Mouse (Mus musculus) telencephalon, adult 2 months (tissue): ENCODE results near the gene Olfr577.

Experiments used
- DNase-seq: peaks from one replicate; pipeline ENCODE4 v3.0.0-alpha.2; 2011; ENCODE audit warnings: low read depth, low spot score

Olfr577 gene

GRCm38 (mm10) chr7:102975843-102976242, at the start of gene Olfr577:
TSS of gene Olfr577 (minus strand) at chr7:102975943.
- peak; percentile 12 for DNase-seq

DNA sequence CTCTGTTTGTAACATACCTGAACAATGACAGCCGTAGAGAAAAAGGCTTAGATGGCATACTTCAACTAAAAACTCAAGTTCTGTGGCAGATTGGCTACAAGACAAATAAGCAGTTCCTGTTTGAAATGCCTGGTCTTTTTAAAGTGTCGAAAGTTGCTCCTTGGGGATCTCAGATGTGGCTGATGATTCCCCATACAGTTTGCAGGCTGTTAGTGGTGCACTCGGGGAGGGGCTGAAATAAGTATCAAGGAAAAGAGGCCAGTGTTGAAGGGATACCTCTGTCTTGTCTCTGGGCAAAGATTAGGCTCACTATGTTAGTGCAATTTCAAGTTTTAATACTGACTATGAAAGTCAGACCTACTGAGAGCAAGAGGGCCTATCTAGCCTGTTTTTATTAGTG, 13.5 kb upstream of the Olfr577 start, which contains the start of gene Olfr578:
Gene Olfr578, minus strand, starts transcription at position 101 of the 400 bp plus-strand sequence.
- no peak for DNase-seq

DNA sequence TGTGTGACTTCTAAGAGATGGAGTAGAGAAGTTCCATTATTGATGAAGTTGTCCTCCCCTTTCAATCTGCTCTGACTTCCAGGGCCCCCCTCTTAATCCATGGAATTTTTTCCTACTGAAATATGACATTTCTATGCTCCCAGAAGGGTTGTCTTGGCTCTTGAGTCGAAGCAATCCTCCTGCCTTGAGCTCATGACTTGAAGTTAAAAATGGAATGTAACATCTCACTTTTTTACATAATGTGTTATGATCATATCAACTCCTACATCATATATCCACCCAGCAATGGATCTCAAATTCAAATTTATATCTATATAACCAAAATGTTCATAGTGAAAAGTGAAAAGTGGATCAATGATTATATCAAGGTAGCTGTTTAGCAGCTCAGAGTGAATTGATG, 1.3 kb downstream of the Olfr577 start:
- peak; percentile 33 for DNase-seq

DNA sequence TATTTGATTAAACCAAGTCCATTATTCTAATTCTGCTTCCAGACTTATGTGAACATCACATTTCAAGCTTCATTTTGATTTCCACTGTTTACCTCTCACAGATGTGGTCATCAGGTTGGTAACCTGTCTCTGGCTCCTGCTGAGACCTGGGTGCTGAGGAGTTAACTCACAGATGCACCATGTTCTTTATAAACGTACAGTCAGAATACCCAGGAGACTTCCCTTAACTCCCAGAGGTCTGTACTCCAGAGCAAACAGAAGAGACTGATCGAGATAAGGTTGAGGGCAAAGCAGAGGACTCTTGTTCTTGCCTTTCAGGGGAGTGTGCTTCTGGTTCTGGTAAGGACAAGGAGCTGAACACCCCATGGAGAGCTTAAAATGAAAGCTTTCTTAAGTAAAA, 13.4 kb downstream of the Olfr577 start, which contains the start of gene Olfr576:
Gene Olfr576, plus strand, starts transcription at position 301 of the 400 bp plus-strand sequence.
- DNase-seq: no peak

GRCm38 (mm10) chr7:102958593-102958992, 17.1 kb downstream of the Olfr577 start, which contains the start of gene Olfr575:
TSS of gene Olfr575 (minus strand) at chr7:102958775.
- DNase-seq: no peak

GRCm38 (mm10) chr7:102958137-102958536, 17.6 kb downstream of the Olfr577 start:
- no peak for DNase-seq

DNA sequence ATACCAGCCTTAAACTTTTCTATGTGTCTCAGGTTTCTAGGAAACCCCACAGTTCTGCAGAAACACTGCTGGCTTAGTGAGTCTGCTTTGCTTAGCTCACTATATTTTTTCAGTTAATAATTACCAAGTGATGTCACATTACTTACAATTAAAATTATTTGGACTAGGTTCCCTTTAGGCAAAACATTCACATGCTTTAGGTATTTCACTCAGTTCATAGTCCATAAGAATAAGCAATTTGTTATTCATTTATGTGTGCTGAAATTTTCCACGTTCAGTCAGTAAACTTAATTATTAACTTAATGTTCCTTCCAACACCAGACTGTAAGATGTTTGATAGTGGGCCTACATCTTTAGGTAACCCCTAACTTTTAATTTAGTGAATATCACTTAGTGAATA, 25.0 kb downstream of the Olfr577 start:
- no peak for DNase-seq

DNA sequence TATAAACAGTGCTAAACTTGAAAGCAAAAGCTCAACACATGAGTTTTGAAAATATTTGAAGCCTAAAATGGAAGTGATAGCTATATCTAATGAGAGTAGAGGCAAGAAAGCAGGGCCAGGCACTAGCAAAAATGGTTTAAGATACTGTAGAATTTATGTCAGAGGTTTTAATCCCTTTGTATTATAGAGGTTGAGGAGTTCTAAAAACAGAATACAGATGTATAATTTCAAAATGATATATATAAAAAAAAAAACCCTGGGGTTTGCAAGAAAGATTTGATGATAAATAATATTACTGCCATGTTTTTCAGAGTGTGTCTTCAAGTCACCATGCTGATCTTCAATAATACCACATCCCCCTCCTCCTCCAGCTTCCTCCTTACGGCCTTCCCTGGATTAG, 27.6 kb downstream of the Olfr577 start, which contains the start of gene Olfr574:
Gene Olfr574, plus strand, starts transcription at position 301 of the 400 bp plus-strand sequence.
- DNase-seq: no peak

DNA sequence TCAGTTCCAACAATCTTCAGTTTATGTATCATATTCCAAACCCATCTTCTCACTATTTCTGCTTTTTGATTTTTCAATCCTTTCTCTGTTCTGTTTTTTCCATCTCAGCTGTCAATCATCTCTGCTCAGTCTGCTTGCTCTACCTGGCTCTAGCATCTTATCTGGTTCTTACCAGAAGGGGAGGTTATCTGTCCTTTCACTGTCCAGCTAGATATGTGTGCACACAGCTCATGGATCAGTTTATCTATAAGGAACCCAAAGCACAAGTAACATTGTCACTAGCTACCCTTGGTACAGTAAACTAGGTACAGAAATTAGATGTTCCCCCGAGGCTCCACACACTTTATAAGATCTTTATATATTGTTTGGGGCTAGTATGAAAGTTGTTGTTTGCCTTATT, 32.3 kb downstream of the Olfr577 start:
- DNase-seq: no peak

DNA sequence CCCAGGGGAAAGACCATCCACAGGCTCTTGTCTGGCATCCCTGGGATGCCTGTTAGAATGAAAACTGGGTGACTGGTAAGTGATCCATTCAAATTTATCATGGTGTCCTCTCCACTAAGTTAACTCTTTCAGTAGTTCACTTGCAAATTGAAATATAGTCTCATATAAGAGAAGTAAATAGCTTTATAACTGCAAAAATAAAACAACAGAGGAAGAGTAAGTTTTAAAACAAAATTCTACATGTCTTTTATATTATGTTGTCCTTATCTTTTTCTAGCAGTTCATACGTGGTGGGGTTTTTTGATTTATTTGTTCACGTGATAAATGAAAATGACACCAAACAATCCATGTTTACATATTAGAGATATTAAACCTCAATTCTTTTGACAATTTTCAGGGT, 33.3 kb downstream of the Olfr577 start, which contains the start of gene Olfr573-ps1:
Gene Olfr573-ps1, minus strand, starts transcription at position 101 of the 400 bp plus-strand sequence.
- DNase-seq: no peak

DNA sequence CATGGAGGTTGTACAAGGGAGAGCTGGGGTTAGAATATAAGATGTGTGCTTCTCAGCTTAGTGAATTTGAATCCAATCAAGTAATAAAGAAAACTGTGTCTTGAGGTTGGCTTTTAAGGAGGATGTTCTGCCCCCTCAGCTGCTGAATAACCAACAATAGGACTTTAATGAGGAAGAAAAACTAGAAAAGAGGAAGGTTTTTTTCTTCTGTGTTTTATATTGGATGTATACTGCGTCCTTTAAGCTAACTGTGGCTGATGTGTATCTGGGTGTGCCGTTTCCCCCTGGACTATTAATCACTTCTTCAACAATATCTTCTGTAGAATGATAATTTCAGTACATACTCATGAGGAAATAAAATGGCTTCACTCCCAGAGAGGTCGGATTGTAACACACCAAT, 48.6 kb downstream of the Olfr577 start:
- no peak for DNase-seq

- DNase-seq: no peak
Observed at GRCm38 (mm10) chr7:102924109-102924508, 51.6 kb downstream of the Olfr577 start, which contains the start of gene Olfr572. TSS of gene Olfr572 (plus strand) at chr7:102924409.
